Mouse (Mus musculus) layer of hippocampus, adult 18-20 months (tissue): ENCODE measurements around the gene Supv3l1. TPM values are rescaled to one million over a fixed set of nuclear protein-coding genes. Genes with fewer than 3 reads are reported as not detected.
"Not testable (repeated sequence)": the region's sequence is repeated elsewhere in the genome, so short reads cannot be mapped to it uniquely, and the experiment has no call there.

Experiments used
- DNase-seq, 2 experiments: peaks; one replicate each; pipeline ENCODE4 v3.0.0; 2022; ENCODE audit warnings: low spot score in 2 of 2
- long read RNA-seq: library from polyadenylated mRNA; stranded (forward); transcript quantifications from one replicate; pipeline ENCODE4 v2.0.0, GENCODE M21; 2021
- total RNA-seq, 2 experiments: library from RNA; stranded (reverse); gene quantifications; 2 replicates each; pipeline ENCODE4 v1.2.3; 2021

Gene Supv3l1
- total RNA-seq: 10 to 100 TPM; 21.6 to 22.3 TPM
- long read RNA-seq, transcript Supv3l1-201 (15 exons, 2,604 nt): major isoform, 17 of 32 reads
- long read RNA-seq, partial matches to known transcripts: 2 of 32 reads
- long read RNA-seq, other reads (novel, unspliced or antisense): 10 of 32 reads

GRCm38 (mm10) chr10:62449364-62450279 is at the start of gene Supv3l1, which contains the start of gene 4930507D05Rik:
TSS of gene Supv3l1 (minus strand) at chr10:62449738.
TSS of gene 4930507D05Rik (plus strand) at chr10:62449489.
- DNase-seq: peak; percentile 80 to 95

GRCm38 (mm10) chr10:62491681-62492080 is 42.1 kb upstream of the Supv3l1 start:
- DNase-seq: not testable (repeated sequence)

- DNase-seq: peak in 1 of 2 experiments; percentile 65
Observed at GRCm38 (mm10) chr10:62488266-62488665, 38.7 kb upstream of the Supv3l1 start.

GRCm38 (mm10) chr10:62486618-62487415 is 37.3 kb upstream of the Supv3l1 start, which contains the start of gene Vps26a:
TSS of gene Vps26a (minus strand) at chr10:62486805.
- peak; percentile 98 to 99 for DNase-seq

- DNase-seq: peak in 1 of 2 experiments; percentile 25
Observed at GRCm38 (mm10) chr10:62485878-62486582, 36.5 kb upstream of the Supv3l1 start.

GRCm38 (mm10) chr10:62481108-62481852 is 31.7 kb upstream of the Supv3l1 start:
- DNase-seq: no peak

- no peak for DNase-seq
Observed at GRCm38 (mm10) chr10:62476980-62477379, 27.4 kb upstream of the Supv3l1 start.

- DNase-seq: no peak
Observed at GRCm38 (mm10) chr10:62474944-62475343, 25.4 kb upstream of the Supv3l1 start.

GRCm38 (mm10) chr10:62471105-62471504 is 21.6 kb upstream of the Supv3l1 start:
- DNase-seq: no peak

- DNase-seq: no peak
Observed at GRCm38 (mm10) chr10:62469736-62470135, 20.2 kb upstream of the Supv3l1 start.

- no peak for DNase-seq
Observed at GRCm38 (mm10) chr10:62461321-62461720, 11.8 kb upstream of the Supv3l1 start.

GRCm38 (mm10) chr10:62452001-62452400 is 2.5 kb upstream of the Supv3l1 start:
- DNase-seq: not testable (repeated sequence)

GRCm38 (mm10) chr10:62450280-62450640 is 722 bp upstream of the Supv3l1 start:
- no peak for DNase-seq

GRCm38 (mm10) chr10:62430427-62430826 is 19.1 kb downstream of the Supv3l1 start:
- DNase-seq: no peak

- DNase-seq: no peak
Observed at GRCm38 (mm10) chr10:62425081-62425871, 24.3 kb downstream of the Supv3l1 start.

GRCm38 (mm10) chr10:62422255-62422654 is 27.3 kb downstream of the Supv3l1 start, which contains the start of gene Hkdc1:
TSS of gene Hkdc1 (minus strand) at chr10:62422491.
- DNase-seq: no peak

- no peak for DNase-seq
Observed at GRCm38 (mm10) chr10:62421127-62421526, 28.4 kb downstream of the Supv3l1 start.

GRCm38 (mm10) chr10:62420399-62420798 is 29.1 kb downstream of the Supv3l1 start:
- no peak for DNase-seq

GRCm38 (mm10) chr10:62419422-62419821 is 30.1 kb downstream of the Supv3l1 start:
- DNase-seq: no peak
